Mouse (Mus musculus): ENCODE measurements around the gene Pde4c.

Gene Pde4c

DNA sequence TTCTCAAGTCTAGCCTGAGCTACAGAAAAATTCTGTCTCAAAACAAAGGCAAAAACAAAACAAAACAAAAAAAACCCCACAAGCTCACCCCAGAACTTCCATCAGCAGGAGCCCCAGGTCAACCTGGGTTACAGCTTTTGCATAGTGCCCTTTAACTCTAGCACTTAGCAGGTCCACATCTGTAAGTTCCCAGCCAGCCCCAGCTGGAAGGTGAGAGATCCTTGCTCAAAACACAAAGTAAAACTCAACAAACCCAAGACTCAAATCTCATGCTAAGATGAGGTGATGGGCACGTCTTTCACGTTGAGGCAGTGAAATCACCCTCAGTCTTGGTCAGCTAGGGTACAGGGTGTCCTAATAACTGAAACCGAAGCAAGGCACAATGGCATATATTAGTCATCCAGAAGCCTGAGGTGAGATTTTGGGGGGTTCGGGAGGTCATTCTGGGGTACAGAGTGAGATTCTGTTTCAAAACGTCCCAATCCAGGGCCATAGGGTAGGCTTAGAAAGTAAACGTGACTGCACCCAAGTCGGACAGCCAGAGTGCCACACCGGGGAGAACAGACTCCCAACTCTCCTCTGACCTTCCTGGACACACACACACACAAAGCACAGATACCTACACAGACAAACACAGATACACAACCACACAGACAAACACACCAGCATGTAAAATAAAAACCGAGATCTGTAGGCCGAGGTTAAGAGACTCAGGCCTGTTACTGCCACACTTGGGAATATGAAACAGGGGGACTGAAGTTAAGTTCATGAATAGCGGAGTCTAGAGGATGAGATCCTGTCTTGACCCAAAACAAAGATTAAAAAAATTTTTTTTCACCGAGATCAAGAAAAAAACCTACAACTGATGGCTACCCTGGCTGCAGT, 25.9 kb upstream of the Pde4c start:
- no peak for ATAC-seq (ENCODE audit: insufficient number of reproducible peaks, low FRiP score, low TSS enrichment)

DNA sequence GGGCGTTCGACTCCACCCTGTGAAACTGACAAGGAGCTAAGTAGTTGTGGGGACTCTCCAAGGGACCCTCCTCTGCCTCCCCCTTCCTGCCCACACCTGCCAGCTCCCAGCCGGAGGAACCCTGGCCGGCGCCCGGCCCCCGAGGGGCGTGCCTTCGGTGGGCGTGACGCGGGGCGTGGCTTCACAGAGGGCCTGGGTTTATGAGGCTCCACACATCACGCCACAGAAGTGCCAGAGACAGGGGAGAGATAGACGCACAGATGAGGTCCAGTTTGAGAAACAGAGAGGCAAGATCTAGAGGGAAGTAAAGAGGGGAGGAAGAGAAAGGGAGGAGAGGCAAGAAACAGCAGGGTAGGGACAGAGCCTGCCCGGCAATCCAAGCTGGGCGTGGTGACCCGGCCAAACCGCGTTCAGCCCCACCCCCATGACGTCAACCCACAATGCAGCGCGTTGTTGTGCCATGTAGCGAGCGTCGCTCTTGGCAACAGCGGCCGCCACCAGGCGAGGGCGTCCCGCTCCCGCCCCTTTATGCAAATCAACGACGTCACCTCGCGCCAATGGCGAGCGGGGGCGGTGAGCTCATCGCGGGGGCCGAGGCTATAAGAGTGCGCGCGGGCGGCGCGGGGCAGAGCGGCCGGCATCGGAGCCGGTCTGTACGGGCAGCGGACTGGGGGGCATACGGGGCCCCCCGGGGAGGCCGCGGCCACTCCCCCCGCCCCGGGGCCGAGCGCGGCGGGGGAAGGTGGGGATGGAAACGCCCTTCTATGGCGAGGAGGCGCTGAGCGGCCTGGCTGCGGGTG, 25.0 kb upstream of the Pde4c start, which contains the start of gene Jund:
Gene Jund, plus strand, starts transcription at position 640 of the 800 bp plus-strand sequence.
- ATAC-seq (ENCODE audit: insufficient number of reproducible peaks, low FRiP score, low TSS enrichment), result peak; percentile 62

DNA sequence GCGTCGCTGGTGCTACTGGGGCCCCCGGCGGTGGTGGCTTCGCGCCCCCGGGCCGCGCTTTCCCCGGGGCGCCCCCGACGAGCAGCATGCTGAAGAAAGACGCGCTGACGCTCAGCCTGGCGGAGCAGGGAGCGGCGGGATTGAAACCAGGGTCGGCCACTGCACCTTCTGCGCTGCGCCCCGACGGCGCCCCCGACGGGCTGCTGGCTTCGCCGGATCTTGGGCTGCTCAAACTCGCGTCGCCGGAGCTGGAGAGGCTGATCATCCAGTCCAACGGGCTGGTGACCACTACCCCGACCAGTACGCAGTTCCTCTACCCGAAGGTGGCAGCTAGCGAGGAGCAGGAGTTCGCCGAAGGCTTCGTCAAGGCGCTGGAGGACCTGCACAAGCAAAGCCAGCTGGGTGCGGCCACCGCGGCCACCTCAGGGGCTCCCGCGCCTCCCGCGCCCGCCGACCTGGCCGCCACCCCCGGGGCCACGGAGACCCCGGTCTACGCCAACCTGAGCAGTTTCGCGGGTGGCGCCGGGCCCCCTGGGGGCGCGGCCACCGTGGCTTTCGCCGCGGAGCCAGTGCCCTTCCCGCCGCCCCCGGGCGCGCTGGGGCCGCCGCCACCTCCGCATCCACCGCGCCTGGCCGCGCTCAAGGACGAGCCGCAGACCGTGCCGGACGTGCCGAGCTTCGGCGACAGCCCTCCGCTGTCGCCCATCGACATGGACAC, 24.2 kb upstream of the Pde4c start:
- no peak for ATAC-seq (ENCODE audit: insufficient number of reproducible peaks, low FRiP score, low TSS enrichment)

DNA sequence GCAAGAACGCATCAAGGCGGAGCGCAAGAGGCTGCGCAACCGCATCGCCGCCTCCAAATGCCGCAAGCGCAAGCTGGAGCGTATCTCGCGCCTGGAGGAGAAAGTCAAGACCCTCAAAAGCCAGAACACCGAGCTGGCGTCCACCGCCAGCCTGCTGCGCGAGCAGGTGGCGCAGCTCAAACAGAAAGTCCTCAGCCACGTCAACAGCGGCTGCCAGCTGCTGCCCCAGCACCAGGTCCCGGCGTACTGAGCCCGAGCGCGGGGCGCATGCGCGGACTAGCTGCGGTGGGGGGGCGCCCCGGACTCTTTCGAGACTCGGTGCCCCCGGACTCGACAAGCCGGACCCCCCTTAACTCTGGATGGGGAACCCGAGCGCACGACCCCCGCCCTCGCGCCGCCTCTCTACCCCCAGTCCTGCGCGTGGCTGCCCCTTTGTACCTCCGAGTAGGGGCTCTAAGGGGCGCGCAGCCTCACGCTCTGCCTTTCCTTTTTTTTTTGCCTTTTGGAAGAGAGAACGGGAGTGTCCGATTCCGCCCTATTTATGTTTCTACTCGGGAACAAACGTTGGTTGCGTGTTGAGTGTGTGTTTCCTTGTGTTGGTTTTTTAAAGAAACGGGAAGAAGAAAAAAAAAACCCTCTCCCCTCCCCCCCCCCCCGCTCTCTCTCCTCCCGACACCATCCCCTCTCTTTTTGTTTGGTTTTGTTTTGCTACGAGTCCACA, 23.5 kb upstream of the Pde4c start:
- no peak for ATAC-seq (ENCODE audit: insufficient number of reproducible peaks, low FRiP score, low TSS enrichment)

DNA sequence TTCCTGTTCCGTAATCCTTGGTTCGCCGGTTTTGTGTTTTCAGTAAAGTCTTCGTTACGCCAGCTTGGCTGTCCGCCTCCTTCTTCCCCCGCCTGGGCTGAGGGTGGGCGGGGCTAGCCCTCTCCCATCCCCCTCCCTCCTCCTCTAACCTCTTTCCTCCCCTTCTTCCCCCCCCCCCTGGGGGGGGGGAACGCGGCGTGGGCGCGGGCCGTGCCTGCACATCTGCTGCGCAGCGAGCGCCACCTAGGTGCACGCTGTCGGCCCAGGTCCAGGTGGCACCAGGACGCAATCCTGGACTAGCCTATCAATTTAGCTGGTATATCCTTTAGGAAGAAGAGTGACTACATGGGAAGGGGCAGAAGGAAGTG, 23.0 kb upstream of the Pde4c start:
- no peak for ATAC-seq (ENCODE audit: insufficient number of reproducible peaks, low FRiP score, low TSS enrichment)

DNA sequence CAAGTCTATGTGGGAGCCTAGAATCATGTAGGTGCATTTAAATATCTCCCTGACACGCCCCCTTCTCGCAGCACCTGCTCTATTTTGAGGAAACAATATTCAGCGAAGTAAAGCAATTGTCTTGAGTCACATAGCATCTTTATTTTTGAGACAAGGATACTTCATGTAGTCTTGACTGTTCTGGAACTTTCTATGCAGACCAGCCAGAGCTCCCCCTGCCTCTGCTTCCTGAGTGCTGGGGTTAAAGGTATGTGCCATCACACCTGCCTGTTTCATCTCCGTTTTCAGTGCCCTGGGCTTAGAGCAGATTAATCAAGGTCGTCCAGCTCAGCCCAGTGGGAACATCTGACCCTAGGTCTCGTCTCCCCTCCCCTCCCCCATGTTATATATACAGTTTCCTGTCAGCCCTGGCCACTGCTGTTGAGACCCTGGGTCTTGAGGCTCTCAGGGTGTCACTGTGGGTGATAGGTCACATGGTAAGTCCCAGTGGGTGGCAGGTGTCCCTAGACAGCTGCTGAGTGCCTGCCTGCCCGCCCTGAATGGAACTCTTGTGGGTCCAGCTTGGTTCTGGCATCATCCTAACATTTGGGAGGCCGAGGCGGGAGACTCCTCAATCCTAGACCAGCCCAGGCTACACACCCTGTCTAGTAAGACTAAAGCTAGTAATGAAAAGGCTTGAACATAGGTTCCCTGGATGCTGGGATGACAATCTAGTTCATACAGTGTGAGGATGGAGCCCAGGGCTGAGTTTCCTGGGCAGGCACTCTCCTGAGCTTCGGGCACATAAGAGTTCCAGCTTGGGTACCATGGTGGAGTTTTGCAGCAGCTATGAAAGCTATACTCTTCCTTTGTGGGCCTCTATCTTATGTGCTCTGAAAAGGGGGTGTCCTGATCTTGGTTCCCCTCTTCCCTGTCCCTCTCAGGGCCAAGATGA, 22.2 kb upstream of the Pde4c start:
- ATAC-seq (ENCODE audit: insufficient number of reproducible peaks, low FRiP score, low TSS enrichment), result no peak

DNA sequence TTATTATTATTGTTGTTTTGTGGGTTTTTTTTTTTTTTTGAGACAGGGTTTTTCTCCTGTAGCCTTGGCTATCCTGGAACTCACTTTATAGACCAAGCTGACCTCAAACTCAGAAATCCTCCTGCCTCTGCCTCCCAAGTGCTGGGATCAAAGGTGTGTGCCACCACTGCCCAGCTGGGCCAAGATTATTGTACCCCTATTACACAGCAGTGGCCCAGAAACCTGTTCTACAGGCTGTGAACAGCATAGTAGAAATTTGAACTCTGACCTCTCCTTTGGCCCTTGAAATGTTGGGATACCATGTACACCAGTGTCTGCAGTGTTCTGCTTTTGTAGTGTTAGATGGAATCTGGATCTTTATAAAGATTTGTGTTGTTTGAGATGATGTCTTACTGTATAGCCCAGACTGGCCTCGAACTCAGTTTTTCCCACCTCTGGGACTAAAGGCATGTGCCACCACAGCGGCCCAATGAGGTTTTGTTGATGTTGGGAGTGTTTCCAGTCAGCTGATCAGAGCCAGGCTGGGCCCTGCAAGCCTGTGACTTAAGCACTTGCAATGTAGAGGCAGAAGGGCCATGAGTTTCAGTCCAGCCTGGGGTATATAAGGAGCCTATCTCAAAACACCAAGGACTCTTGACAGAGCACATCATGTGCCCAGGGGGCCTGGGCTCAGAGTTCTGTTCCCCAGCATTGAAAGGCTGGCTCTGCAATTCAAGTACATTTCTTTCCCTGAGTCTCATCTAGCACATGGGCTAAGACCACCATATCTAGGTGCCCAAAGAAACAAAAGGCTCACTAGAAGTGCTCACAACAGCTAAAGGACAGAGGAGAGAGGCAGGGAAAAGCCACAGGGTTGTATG, 21.3 kb upstream of the Pde4c start:
- no peak for ATAC-seq (ENCODE audit: insufficient number of reproducible peaks, low FRiP score, low TSS enrichment)

DNA sequence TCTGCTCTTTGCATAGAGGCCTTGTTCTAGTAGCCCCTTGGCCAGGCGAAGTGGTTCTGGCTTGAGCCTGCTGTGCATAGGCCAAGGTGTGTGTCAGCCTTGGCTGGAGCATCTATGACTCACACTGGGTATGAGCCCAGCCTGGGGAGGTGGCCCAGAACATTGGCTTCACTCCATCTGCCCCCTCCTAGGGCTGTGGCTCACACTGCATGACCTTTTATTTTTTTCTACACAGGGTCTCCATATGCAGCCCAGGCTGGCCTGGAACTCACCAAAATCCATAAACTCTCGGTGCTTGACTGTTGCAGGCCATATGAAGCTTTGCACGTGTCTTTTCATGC, 20.7 kb upstream of the Pde4c start:
- ATAC-seq (ENCODE audit: insufficient number of reproducible peaks, low FRiP score, low TSS enrichment), result peak; percentile 33; the same call in 1 of the 2 replicates

DNA sequence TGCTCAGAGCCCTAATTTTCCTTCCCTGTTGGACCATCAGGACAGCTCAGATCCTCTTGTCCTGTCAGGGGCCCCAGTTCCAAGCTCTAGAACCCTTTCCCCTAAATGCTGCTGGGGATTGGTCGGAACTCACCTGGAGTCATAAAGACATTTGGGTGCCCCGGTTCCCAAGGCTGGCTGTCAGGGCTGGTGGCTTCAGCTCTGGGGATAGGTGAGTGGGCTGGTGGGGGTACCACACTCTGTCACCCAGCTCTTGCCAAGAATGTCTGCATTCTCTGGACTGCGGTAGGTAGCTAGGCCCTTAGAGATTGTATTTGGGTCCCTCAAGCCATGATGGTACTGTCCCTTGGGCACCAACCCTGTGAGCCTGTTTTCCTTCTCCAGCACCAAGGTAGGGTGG, 20.2 kb upstream of the Pde4c start, which contains the start of gene Iqcn:
Gene Iqcn, plus strand, starts transcription at position 171 of the 400 bp plus-strand sequence.
- ATAC-seq (ENCODE audit: insufficient number of reproducible peaks, low FRiP score, low TSS enrichment), result no peak

DNA sequence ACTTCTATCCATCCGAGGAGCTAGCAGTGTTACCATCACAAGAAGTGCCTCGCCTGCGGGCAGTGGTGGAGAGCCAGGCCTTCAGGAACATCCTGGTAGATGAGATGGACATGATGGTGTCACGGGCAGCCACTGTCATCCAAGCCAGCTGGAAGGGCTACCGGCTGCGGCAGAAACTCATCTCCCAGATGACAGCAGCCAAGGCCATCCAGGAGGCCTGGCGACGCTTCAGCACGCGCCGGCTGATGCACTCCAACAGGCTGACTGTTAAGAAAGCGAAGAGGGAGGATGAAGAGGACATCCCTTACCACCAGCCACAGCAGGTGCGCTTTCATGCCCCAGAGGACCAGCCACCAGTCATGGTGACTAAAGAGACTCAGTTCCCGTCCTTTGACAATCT, 15.2 kb upstream of the Pde4c start:
- ATAC-seq (ENCODE audit: insufficient number of reproducible peaks, low FRiP score, low TSS enrichment), result no peak

DNA sequence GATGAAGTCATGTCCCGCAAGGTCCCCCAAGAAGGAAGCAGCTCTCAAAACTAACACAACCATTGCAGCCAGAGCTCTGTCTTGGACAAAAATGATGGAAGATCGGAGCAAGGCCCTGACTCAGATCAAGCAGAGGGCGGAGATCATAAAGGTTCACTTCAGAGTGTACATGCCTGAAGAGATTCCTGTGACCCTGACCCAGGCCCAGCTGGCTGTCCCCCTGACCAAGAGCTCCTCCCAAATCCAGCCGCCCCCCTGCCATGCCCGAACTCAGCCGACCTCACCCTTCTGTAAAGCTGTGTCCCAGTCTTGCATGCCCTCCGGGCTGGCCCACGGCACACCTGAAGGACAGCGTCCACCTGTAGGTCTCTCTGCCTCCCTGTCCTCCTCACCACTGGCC, 13.7 kb upstream of the Pde4c start:
- ATAC-seq (ENCODE audit: insufficient number of reproducible peaks, low FRiP score, low TSS enrichment), result no peak

DNA sequence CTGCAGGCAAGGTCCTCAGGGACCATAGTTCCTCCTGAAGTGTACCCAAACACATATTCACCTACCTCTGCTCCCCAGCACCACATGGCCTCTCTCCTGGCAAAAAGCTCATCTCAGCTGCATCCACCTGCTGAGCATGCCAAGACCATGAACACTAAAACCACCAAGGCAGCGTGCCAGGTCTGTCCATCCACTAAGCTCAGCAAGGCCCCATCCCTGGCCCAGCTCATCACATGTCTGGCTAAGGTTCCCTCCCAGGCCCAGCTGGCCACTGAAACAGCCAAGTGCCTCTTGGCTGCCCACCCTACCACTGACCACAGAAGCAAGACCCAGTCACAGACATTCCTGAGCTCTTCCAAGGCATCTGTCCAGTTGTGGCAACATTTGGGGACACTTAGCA, 13.2 kb upstream of the Pde4c start:
- no peak for ATAC-seq (ENCODE audit: insufficient number of reproducible peaks, low FRiP score, low TSS enrichment)

DNA sequence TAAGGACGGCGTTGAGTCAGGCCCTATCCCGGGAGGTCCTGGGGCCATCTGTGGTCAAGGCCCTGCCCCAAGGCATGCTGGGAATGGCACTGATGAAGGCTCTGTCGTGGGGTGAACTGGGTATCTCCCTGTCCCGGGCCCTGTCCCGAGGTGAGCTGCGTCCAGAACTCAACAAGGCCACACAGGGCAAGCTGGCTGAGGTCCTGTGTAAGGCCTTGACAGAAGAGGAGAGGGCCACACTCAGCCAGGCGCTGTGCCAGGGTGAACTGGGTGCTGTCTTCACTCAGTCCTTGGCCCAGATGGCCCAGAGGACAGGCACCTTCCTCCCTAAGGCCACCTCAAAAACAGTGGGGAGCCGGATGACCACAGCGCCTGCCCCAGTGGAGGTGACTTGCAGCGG, 12.5 kb upstream of the Pde4c start:
- ATAC-seq (ENCODE audit: insufficient number of reproducible peaks, low FRiP score, low TSS enrichment), result no peak

DNA sequence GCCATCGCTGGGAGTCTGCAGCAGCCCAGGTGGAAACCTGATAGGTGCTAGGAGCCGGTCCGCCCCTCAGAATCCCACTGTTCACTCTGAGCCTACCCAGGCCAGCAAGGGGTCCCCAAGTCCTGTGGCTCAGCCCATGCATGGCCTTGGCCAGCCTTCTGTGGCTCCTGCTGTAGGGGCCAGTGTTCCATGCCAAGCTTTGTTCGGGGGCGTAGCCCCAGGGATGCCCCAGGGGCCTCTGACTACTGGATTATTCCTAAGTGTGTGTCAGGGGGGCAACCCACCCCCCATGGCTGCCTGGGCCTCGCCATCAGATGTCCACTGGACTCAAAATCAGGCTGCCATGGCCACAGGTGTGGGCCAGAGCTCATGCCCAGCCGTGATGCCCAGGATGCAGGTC, 9.5 kb upstream of the Pde4c start:
- no peak for ATAC-seq (ENCODE audit: insufficient number of reproducible peaks, low FRiP score, low TSS enrichment)

DNA sequence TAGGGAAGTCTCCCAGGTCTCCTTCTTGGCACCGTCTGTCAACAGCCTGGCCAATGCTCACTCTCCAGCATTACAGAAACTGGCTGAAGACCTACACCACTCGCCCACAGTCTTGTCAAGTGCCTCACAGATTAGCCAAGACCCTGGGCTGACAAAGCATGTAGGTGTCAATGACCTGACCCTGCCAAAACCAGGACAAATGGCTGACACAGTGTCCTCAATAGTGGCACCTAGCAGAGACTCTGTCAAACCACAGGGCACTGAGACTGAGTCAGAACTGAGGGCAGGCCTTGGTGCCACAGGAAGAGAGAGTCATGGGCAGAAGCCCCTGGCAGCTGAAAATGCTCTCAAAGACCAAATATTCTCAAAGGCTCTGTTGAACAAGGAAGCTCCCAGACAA, 8.4 kb upstream of the Pde4c start:
- ATAC-seq (ENCODE audit: insufficient number of reproducible peaks, low FRiP score, low TSS enrichment), result no peak

DNA sequence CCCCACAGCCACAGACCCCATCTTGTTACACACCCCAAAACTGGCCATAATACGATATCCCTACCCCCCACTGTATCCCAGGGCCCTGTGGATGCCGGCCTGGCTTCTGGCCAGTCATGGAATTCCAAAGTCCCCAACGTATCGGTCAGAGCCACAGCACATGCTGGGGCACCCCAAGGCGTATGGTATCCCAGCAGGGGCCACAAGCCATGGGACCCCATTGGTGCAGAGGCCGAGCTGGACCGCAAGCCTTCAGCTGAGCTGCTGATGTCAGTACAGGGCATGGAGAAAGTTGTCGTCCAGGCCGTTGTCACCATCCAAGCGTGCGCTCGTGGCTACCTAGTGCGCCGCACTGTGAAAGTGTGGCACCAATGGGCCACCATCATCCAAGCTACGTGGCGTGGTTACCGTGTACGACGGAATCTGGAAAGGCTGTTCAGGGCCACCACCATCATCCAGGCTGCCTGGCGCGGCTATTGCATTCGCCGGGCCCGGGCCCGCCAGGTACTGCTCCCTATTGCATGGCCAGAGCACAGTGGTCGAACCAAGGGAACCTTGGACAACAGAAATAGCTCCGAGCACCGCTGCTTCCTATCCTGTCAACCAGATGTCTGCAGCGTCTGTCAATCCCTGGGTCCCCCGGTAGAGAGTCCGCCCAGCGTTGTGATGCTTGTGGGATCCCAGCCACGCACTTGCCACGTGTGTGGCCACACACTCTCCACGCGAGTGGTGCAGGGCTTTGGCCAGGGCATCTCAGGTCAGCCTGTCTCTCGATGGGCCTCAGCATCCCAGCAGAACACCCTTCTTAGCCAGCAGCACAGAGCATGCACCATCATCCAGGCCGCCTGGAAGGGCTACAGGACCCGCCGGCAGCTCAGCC, 6.8 kb upstream of the Pde4c start:
- no peak for ATAC-seq (ENCODE audit: insufficient number of reproducible peaks, low FRiP score, low TSS enrichment)

DNA sequence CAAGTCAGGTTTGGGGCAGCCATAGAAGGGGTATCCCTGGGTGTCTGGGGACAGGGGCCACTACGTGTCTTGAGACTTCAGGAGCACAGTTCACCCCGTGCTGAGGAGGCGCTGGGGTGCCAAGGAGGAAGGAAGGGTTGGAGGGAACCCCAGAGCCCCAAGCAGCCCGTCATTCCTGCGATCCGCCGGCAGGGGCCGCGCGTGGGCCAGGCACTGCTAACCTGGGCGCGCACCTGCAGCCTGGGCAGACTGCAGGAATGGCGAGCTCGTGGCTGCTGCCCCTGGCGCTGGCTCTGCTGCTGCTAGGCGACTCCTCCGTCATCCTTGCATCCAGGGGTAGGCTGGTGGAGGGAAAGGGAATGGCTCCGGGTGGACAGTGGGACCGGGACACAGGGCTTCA, 5.2 kb upstream of the Pde4c start, which contains the start of gene Gm3336:
Gene Gm3336, plus strand, starts transcription at position 247 of the 400 bp plus-strand sequence.
- peak; percentile 65 for ATAC-seq (ENCODE audit: insufficient number of reproducible peaks, low FRiP score, low TSS enrichment)
